ENCODE assay signal across 28 mouse cellular contexts in genomic region chr7:144634875-144635274, GRCm38 (mm10). TPM values are rescaled to one million over a fixed set of nuclear protein-coding genes. Genes with fewer than 3 reads are reported as not detected.
A peak's percentile ranks its signal among the peaks of the same experiment; 100 is the strongest.
DNase-seq lines count a peak whose midpoint lies in the region; ATAC-seq lines count a peak whose summit lies in the region.
"Had no signal": no experiment of that assay in that cellular context is flagged by ENCODE, and none has a peak within 500 bp of the region (broad histone marks: within the 10 kb centered on the region; RNA-seq: fewer than 3 reads in every experiment).

No protein-coding gene starts in this region.

- H3K27ac ChIP-seq in heart, embryonic 10.5 days = no peak overlapping the region
- H3K27ac ChIP-seq in intestine, embryonic 16.5 days (ENCODE audit: low read length) = no peak overlapping the region
- H3K27ac ChIP-seq: embryonic facial prominence, embryonic 12.5 days; heart, embryonic 15.5 days; hindbrain, embryonic 12.5 days; layer of hippocampus, adult 2 months; left cerebral cortex, adult 2 months; limb, embryonic 12.5 days; liver, embryonic 15.5 days; midbrain, embryonic 12.5 days; neural tube, embryonic 13.5 days; stomach, postnatal 0 days had no signal

- H3K4me2 ChIP-seq in intestine, embryonic 16.5 days (ENCODE audit: low read depth, low read length) = no peak overlapping the region
- H3K4me2 ChIP-seq: embryonic facial prominence, embryonic 12.5 days; heart, embryonic 15.5 days; hindbrain, embryonic 12.5 days; limb, embryonic 12.5 days; liver, embryonic 15.5 days; lung, embryonic 14.5 days; midbrain, embryonic 12.5 days; neural tube, embryonic 13.5 days had no signal

- ATAC-seq in intestine, embryonic 16.5 days = peak; percentile 29; the same call in 1 of the 2 replicates
- ATAC-seq: CD4-positive, CD25-positive, alpha-beta regulatory T cell, adult 4 months; forebrain, embryonic 16.5 days had no signal

- H3K9ac ChIP-seq in intestine, embryonic 16.5 days (ENCODE audit: low read depth, low read length) = no peak overlapping the region
- H3K9ac ChIP-seq: embryonic facial prominence, embryonic 12.5 days; heart, embryonic 15.5 days; hindbrain, embryonic 12.5 days; limb, embryonic 12.5 days; liver, embryonic 15.5 days; lung, embryonic 14.5 days; midbrain, embryonic 12.5 days; neural tube, embryonic 13.5 days had no signal

- no peaks in the 10 kb centered on the region; the same call in 1 of the 2 replicates for H3K36me3 ChIP-seq in heart, embryonic 10.5 days
- H3K36me3 ChIP-seq in intestine, embryonic 16.5 days (ENCODE audit: control insufficient read depth, insufficient read depth, low read length) = no peaks in the 10 kb centered on the region
- H3K36me3 ChIP-seq: embryonic facial prominence, embryonic 12.5 days; heart, embryonic 15.5 days; hindbrain, embryonic 12.5 days; limb, embryonic 12.5 days; liver, embryonic 15.5 days; neural tube, embryonic 13.5 days had no signal

- peaks cover 14% of the 10 kb centered on the region for H3K27me3 ChIP-seq in heart, embryonic 10.5 days (ENCODE audit: insufficient read depth, poor library complexity, severe bottlenecking)
- no peaks in the 10 kb centered on the region for H3K27me3 ChIP-seq in intestine, embryonic 16.5 days (replicated peaks; ENCODE audit: control insufficient read depth, insufficient read depth, low read length)
- H3K27me3 ChIP-seq: embryonic facial prominence, embryonic 12.5 days; heart, embryonic 15.5 days; liver, embryonic 15.5 days had no signal

- 62% methylated on average over 6 of the region's 6 CpGs for WGBS in heart, embryonic 10.5 days
- 74% methylated on average over 6 of the region's 6 CpGs for WGBS in intestine, embryonic 16.5 days

- no peaks in the 10 kb centered on the region for H3K9me3 ChIP-seq in heart, embryonic 10.5 days
- H3K9me3 ChIP-seq in intestine, embryonic 16.5 days (ENCODE audit: control insufficient read depth, low read length) = no peaks in the 10 kb centered on the region
- H3K9me3 ChIP-seq: embryonic facial prominence, embryonic 12.5 days; heart, embryonic 15.5 days; hindbrain, embryonic 12.5 days; limb, embryonic 12.5 days; liver, embryonic 15.5 days; midbrain, embryonic 12.5 days; neural tube, embryonic 13.5 days had no signal

- intact Hi-C loops in heart, postnatal 25 days (cut with DNase I) = no loop called here

- peak; percentile 94 for DNase-seq in heart, adult 11 months
- no peak for DNase-seq in heart, embryonic 10.5 days (ENCODE audit: low spot score)
- DNase-seq in heart, postnatal 4 days = peak; percentile 27
- no peak for DNase-seq in heart, postnatal 25 days (ENCODE audit: low spot score)
- DNase-seq in kidney, postnatal 14 days = peak; percentile 24
- DNase-seq in kidney, adult 11 months = no peak
- DNase-seq: cerebellum, adult 8-10 months; cerebellum, postnatal 36 days; embryo, embryonic 11 days; gastrocnemius, postnatal 10 days; lung, embryonic 14.5 days; lung, postnatal 36 days; right cerebral cortex, postnatal 4 days; thymus, adult 18-20 months; thymus, postnatal 25 days had no signal

- H3K4me1 ChIP-seq in heart, embryonic 10.5 days = peaks cover 15% of the 10 kb centered on the region; the same call in 1 of the 2 replicates
- peaks cover 8% of the 10 kb centered on the region; the same call in 1 of the 2 replicates for H3K4me1 ChIP-seq in intestine, embryonic 16.5 days (ENCODE audit: control insufficient read depth, insufficient read depth, low read length)
- H3K4me1 ChIP-seq: embryonic facial prominence, embryonic 12.5 days; limb, embryonic 12.5 days; liver, embryonic 15.5 days had no signal

- no peak overlapping the region for H3K4me3 ChIP-seq in heart, embryonic 10.5 days
- no peak overlapping the region for H3K4me3 ChIP-seq in intestine, embryonic 16.5 days (ENCODE audit: low read length)
- H3K4me3 ChIP-seq: embryonic facial prominence, embryonic 12.5 days; heart, embryonic 15.5 days; hindbrain, embryonic 12.5 days; layer of hippocampus, adult 2 months; left cerebral cortex, adult 2 months; limb, embryonic 12.5 days; liver, embryonic 15.5 days; midbrain, embryonic 12.5 days; neural tube, embryonic 13.5 days had no signal

RNA-seq across cellular contexts. Expression of gene Fadd, which starts 52.6 kb away (rescaled TPM):
- 11.8 and 12.7 TPM in 2 replicates for polyA plus RNA-seq in heart, embryonic 10.5 days (2016; fragmentation: Nextera tagmentation; extraction: Ambion mirVana)
- 10 to 100 TPM; 16.6 to 16.7 TPM for total RNA-seq in heart, postnatal 4 days (2021)
- total RNA-seq in heart, postnatal 25 days (2021) = 1 to 10 TPM; 8.2 to 8.6 TPM
- 13.8 and 13.9 TPM in 2 replicates for polyA plus RNA-seq in intestine, embryonic 16.5 days (2015; fragmentation: Nextera tagmentation; extraction: Ambion mirVana)

Comparison
In these comparisons a context has a peak if more than half of its experiments do, and no peak if none do; other contexts are left out.
1. DNase-seq: peak in heart, adult 11 months (single experiment), heart, postnatal 4 days (single experiment) and kidney, postnatal 14 days (single experiment); none in heart, embryonic 10.5 days (single experiment), heart, postnatal 25 days (single experiment) and kidney, adult 11 months (single experiment).